Mouse (Mus musculus) megakaryocyte, adult 5-6 weeks (primary cell): ENCODE measurements around the gene Robo4. TPM values are rescaled to one million over a fixed set of nuclear protein-coding genes. Genes with fewer than 3 reads are reported as not detected.

Experiments
- ATAC-seq: 2 replicates; pipeline ENCODE4 v1.8.0; 2016; ENCODE audit warnings: mild to moderate bottlenecking, inconsistent platforms; ENCODE audit not compliant: poor library complexity, severe bottlenecking
- total RNA-seq, 2 experiments: library from RNA; stranded (forward) in 1 of 2; stranded (reverse) in 1 of 2; fragments of 153-499, 151-499 nt in 1 of 2; fragments of 221-1000, 200-1000 nt in 1 of 2; gene quantifications; 2 replicates each; pipeline versions ENCODE4 v1.2.3 to v1.2.4; 2015 to 2017

The Robo4 gene
- total RNA-seq, 2 experiments from 2014 or later = not detected

- no peak for ATAC-seq
These were observed 1.1 kb upstream of the Robo4 start for GRCm38 (mm10) chr9:37400585-37400984.

DNA sequence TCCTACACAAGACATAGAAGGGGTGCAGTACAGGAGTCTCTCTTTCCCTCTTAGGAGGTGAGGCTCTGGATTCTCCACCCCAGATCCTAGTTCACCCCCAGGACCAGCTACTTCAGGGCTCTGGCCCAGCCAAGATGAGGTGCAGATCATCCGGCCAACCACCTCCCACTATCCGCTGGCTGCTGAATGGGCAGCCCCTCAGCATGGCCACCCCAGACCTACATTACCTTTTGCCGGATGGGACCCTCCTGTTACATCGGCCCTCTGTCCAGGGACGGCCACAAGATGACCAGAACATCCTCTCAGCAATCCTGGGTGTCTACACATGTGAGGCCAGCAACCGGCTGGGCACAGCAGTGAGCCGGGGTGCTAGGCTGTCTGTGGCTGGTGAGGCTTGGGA, 804 bp downstream of the Robo4 start:
- ATAC-seq = no peak

DNA sequence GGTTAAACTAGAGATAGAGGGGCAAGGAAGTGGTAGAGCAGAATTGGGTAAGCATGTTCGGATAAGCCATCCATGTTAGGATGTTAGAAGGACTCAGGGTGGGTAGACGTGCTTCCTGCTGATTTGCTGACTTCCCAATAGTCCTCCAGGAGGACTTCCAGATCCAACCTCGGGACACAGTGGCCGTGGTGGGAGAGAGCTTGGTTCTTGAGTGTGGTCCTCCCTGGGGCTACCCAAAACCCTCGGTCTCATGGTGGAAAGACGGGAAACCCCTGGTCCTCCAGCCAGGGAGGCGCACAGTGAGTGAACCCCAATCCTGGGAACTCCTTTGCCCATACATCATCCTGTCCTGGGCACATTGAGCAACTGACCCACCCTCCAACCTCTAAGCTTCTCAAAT, 1.3 kb downstream of the Robo4 start:
- no peak for ATAC-seq

DNA sequence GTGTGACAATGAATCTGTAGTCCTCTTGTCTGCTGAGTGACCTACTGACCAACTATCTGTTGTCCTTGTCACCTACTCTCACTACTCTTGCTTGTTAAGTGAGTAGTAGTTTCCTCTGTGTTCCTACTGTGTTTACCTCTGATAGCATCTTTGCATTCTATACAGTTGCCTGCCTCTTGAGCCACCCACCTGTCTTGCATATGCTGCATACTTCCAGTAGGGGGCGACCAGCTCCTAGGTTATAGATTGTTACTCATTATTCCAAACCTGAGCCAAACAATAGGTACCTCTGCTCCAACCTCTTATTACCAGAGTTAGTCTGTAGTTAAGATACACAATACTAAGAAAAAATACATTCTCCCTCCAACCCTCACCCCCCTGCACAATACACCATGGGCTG, 4.7 kb downstream of the Robo4 start:
- ATAC-seq = peak; percentile 76

GRCm38 (mm10) chr9:37407850-37408502, 6.3 kb downstream of the Robo4 start:
- no peak for ATAC-seq

GRCm38 (mm10) chr9:37409698-37410445, 8.2 kb downstream of the Robo4 start:
- ATAC-seq = no peak

DNA sequence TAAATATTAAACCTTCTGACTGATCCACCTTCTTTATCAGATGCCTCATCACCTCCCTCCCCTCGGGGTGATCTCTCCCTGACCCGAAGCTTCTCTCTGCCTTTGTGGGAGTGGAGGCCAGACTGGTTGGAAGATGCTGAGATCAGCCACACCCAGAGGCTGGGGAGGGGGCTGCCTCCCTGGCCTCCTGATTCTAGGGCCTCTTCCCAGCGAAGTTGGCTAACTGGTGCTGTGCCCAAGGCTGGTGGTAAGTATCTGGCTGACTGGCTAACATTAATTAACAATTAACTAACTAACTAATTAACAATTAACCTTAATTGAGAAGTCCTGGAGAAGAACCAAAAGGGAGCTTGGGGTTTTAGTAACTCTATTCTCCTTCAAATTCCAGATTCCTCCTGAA, 11.3 kb downstream of the Robo4 start:
- ATAC-seq = no peak

DNA sequence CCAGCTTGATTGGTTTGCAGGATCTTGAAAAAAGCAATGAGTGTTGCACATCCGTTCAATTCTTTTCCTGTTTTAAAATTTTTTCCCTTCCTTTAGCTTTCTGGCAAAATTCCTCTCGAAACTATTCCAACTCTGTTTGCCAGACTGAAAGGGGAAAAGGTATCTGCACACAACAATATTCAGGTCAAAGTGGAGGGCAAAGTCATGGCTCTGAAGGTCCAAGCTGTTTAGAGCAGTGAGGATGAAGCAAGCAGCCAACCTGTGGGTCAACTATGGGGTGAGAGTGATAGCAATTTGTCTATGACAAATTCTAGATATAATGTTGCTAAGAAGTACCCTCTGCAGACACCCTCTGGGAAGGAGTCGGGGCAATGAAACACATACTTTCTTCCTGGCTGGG, 13.0 kb downstream of the Robo4 start:
- ATAC-seq = no peak

DNA sequence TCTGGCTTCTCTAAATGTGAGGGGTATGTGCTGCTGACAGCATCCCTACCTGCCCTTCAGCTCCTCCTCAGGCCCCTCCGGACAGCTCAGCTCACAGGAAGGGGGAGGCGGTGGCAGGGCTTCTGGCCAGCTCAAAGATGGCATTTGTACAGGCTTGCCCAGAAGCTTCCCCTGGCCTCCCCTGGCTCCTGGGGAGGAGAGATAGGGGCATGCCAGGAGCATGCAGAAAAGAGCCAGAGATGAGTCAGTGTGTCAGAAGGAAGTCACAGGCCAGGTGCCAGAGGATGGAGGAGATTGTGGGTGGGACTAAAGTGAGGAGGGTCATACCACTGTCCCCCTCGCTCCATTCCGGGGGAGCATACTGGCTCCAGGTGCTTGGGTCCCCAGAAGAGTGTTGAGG, 17.1 kb downstream of the Robo4 start:
- no peak for ATAC-seq

DNA sequence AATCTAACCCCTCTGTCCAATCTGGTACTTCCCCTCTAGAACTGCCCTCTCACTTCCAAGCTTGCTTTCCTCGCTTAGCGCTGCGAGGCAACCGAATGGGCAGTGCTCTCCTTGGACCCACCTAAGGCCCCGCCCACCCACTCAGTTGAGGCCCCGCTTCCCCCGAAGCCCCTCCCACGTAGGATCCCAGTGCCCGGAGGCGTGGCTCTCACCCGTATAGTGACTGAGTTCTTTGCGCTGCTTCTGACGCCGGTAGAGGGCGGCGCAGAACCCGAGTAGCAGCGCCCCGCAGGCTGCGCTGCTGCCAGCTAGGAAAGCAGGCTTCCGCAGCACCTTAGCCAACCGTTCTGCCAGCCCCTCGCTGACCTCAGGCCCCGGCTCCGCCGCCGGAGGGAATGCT, 19.0 kb downstream of the Robo4 start:
- peak; percentile 89 for ATAC-seq

- ATAC-seq = peak; percentile 51
These were observed 19.5 kb downstream of the Robo4 start for GRCm38 (mm10) chr9:37421239-37421638.

DNA sequence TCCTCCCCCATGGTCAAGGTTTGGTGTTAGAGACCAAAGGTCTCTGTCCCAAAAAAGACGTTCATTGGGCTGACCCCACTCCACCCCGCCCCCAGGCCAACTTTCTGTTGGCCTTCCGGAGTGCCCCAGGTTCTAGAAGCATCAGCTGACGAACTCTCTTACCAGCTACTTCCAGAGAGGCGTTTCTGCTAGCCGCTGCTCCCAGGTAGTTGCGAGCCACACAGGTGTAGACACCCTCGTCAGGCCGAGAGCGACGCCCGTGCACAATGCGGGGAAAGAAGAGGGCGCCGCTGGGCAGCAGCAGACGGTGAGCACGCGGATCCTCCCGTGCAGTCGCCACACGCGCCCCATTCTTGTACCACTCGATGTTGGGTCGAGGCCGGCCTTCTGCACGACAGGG, 27.6 kb downstream of the Robo4 start:
- no peak for ATAC-seq

GRCm38 (mm10) chr9:37430582-37430981, 28.9 kb downstream of the Robo4 start:
- ATAC-seq = peak; percentile 90

DNA sequence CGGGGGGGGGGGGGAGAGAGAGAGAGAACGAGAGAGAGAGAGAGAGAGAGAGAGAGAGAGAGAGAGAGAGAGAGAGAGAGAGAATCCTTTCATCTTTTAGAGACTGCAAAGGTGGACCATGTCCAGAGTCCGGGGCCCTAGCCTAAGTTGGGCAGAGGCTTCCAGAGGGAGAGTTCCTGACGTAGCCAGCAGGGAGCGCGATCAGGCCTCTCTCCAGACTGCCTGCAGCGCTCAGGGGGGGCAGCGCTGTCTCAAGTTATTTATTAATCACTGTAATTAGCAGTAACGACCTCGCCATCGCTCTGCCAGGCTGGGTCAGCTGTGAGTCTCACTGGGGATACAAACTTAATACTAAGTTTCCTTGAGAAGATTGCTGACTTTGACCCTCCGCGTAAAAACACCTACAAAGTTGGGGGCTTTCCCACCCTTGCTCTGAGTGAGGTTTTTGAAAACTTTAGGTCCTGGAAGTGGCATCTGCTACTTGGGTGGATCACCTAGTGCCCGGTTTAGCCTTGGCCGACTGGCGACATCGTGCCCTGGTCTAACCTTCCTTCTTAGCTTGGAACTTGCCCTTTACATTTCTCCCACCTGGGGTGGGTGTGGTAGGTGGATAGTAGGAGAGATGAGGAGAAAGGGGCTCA, 30.4 kb downstream of the Robo4 start:
- peak; percentile 37; the same call in 1 of the 2 replicates for ATAC-seq

GRCm38 (mm10) chr9:37432720-37433421, 31.2 kb downstream of the Robo4 start, which contains the start of gene Robo3:
Gene Robo3, minus strand, starts transcription at chr9:37433246.
- no peak for ATAC-seq

GRCm38 (mm10) chr9:37433823-37434560, 32.3 kb downstream of the Robo4 start:
- ATAC-seq = no peak

GRCm38 (mm10) chr9:37434932-37435331, 33.2 kb downstream of the Robo4 start:
- ATAC-seq = no peak

DNA sequence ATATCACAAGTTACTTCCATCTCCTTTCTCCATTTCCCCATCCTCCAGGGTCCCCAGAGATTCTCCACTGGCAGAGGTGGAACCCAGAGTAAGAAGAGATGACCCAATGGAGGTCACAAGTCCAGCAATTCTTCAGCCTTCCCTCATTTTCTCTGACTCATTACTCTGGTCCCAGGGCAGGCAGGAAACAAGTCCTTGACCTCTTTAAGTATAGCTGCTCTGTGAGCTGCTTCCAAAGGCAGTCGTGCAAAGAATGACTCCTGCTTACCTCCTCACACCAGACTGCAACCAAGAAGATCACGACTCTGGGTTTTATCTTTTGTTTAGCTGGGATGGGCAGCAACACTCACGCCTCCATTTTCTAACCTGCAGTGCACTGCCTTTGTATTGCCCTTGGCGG, 33.9 kb downstream of the Robo4 start:
- no peak for ATAC-seq

DNA sequence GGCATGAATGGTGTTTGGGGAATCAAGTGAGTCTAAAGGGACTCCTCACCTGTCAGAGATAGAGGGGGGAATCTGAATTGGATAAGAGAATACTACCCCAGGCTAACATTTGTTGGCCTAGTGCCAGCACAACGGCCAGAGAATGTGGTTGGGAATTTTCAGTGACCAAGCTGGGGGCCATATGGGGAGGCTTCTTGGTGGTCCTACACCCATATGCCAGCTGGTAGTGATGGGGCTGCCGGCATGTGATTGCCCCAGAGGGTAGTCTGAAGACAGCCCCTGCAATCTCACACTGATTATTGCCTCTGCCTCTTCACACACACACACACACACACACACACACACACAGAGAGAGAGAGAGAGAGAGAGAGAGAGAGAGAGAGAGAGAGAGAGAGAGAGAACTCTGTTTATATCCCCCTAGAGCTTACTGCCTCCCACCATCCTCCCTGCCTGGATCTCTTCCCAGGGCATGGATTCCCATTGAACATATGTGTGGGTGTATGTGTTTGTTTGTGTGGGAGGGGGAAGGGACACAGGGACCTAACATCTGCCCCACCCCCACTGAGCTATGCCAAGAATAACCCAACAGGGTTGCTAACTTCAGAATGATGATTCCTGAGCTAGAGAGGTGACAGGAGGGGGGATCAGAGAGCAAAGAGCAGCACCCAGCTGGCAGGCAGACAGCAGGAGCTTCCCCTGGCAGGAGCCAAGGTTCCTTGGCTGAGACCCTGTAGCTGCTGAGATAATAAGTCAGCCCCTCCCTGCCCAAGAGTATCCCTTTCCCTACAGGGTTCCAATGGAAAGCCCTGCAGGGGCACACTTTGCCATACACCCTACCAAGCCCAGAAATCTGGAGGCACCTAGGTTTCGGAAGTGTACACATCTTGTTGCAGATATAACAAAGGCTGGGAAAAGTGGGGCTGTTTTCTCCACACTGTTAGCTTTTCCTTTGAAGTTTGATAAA, 36.4 kb downstream of the Robo4 start:
- no peak for ATAC-seq

DNA sequence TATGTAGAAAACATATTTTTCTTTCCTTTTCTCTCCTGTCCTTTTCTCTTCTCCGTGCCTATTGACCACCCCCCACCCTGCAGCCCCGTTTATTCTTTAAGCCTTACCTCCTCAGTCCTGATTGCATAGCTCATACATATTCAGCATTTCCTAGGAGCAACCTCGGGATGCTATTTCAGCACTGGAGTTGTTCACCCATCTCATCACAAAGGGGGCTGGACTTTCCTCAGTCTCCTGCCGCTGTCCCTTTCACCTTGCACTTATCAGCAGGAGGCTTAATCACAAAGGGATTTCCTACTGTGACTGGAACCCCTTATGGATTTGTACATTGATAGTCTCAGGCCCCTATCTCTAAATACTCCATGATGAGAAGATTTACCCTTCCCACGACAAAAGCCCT, 50.7 kb downstream of the Robo4 start:
- no peak for ATAC-seq
